Mouse (Mus musculus): Measurements from ENCODE around the gene Bnip2. TPM values are rescaled to one million over a fixed set of nuclear protein-coding genes. Genes with fewer than 3 reads are reported as not detected.
"Not testable (repeated sequence)": the region's sequence is repeated elsewhere in the genome, so short reads cannot be mapped to it uniquely, and the experiment has no call there.

The Bnip2 gene
- polyA plus RNA-seq, 1 experiment: 32.5 TPM

DNA sequence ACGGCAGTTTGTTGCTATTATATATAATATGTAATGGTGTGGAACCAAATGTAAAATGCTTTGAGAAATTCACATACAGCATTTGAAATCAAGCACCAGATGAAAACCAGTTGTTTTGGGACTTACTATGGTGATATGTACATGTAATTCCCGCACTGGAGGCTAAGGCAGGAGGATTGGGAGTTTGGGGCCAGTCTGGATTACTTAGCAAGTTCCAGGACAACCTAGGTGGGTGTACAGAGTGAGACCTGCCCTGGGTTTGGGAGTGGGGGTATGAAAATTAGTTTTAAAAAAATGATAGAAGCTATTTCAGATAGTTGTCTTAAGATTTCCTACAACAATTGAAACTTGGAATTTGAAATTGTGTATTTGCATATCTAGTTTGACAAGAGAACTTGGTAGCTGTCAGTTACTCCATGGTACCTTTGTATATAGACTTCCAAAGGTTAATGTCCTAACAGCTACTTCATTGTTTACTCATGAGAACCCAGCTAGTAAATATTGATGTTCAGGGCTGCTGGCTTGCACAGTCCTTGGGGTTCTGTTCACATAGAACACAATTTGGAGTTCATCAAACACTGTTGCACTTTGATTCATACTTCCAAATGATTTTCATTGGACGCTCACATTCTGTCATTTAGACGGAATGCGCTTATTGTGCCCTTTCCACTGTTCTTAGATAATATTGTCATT lies 21.7 kb downstream of the Bnip2 start:
- DNase-seq (ENCODE audit: low read depth): no peak

DNA sequence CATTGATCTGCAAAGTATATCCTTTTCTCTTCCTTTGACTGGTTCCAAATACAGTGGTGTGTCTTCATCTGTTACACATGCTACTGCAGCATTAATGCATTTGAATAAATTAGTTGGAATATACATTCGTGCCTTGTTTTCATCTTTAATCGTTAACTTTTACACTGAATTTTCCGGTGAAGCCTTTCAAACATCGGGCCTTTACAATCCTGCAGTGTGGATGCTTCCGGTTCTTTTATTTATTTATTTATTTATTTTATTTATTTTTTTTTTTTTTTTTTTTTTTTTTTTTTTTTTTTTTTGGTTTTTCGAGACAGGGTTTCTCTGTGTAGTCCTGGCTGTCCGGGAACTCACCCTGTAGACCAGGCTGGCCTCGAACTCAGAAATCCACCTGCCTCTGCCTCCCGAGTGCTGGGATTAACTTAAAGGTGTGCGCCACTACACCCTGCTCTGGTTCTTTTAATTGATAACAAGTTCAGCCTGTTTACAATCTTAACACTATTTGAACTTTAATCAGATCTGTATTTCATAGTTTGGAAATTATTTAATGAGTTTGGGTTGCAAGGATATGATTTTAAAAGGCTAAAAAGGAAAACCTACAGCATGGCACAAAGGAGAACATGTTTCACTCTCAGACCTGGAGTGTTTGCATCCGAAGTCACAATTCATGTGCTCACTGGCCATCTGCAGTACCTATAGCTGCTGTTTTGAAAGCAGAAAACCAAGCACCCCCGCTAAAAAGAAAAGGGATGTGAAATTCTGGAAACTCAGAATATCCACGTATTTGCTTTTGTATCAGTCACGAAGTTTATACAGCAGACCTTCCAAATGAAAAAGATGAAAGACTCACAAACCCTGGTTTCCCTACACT lies 22.5 kb downstream of the Bnip2 start:
- DNase-seq (ENCODE audit: low read depth): no peak

DNA sequence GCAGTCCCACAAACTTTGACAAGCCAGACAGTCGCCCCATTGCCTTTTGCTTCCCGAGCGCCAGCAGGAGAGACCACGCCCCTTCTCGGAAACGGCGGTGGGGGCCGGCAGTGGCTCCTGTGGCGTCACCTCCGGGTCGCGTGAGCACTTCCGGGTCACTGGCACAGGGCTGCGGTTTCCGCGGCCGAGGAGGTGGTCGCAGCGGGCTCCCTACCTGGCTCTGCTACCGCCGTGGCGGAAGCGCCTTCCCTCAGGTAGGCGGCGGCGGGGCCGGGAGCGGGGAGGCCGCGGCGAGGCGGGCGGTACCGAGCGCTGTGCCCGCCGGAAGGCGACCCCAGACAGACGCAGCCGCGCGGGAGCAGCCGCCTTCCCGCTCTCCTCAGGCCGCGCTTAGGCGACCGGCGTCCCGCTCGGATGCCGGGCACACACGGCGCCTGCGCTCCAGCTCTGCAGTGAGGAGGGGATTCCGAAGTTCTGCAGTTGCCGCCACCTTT lies 23.2 kb downstream of the Bnip2 start, which contains the start of gene Gtf2a2:
TSS of gene Gtf2a2 (plus strand) at position 143 of the 494 bp plus-strand sequence.
- DNase-seq (ENCODE audit: low read depth): no peak

DNA sequence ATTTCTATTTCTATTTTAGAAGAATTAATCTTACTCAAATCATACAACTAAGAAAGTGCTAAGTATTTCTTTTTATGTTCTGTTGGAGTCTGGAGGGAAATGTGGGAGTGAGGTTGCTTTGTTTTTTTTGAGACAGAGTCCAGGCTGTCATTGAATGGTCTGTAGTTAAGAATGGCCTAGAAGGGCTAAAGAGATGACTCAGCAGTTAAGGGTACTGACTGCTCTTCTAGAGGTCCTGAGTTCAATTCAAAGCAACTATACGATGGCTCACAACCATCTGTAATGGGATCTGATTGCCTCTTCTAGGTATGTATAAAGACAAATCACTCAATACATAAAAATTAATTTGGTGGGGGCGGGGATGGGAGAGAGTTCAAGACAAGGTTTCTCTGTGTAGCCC lies 26.4 kb downstream of the Bnip2 start:
- no peak for DNase-seq (ENCODE audit: low read depth)

DNA sequence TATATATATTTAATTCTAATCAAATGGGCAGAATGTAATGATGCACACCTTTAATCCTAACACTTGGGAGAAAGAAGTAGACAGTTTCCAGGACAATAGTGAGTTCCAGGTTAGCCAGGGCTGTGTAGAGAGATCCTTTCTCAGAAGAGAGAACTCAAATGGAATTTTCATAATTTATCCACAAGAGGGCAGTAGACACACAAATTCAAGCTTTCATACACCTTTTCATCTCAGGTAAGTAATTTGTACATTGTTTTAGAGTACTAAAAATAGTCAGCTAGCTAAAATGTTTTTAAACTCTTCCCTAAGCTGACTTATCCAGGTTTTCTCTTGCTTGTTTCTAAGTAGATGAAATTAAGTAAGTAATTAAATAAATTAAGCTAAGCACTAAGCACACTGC lies 29.6 kb downstream of the Bnip2 start:
- DNase-seq (ENCODE audit: low read depth): no peak

DNA sequence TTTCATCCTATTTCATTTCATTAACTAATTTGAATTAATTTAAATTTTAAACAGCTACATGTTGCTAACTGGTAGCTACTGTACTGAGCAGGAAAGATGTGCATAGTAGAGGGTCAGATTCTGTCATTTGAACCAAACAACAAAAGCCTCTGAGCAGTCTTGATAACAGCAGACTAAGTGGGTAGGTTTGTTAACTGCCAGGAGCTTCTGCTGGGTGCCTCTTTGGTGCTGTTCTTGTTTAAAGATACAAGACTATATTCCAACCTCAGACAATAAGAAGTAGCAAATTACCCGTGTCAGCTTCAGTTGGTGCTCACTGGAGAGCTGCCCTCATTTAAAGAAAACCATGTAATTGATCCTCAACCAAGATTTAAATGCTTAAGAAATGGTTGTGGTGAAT lies 32.3 kb downstream of the Bnip2 start:
- no peak for DNase-seq (ENCODE audit: low read depth)

DNA sequence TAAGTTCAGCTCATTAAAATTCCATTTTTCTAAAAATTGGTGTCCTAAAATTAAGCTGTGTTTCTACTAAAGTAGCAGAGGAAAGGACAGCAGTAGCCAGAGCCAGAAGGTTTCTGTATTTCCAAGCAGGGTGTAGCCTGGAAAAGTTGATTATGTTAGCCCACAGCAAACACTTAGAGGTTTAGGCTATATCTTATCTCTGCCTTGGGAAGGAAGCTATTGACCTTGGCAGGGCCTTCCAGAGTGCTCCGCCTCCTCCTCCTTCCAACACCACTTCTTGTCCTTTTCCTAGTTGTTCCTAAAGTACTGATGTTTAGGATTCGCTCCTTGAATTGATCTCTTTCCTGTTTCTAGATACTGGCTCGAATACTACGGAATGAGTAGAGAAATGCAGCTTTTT lies 32.8 kb downstream of the Bnip2 start:
- DNase-seq (ENCODE audit: low read depth): no peak

DNA sequence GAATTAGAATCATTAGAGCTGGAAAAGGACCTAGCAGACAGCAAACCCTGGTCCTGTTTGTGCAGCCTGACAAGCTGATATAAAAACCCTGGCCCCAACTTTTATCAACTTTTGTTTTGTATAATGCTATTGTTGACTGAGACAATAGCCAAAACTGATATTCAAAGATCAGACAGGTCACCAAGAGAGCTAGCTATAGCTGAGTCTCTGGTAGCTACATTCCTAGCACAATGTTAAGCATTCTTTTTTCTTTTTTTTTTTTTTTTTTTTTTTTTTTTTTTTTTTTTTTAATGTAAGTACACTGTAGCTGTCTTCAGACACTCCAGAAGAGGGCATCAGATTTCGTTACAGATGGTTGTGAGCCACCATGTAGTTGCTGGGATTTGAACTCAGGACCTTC lies 34.3 kb downstream of the Bnip2 start:
- not testable (repeated sequence) for DNase-seq (ENCODE audit: low read depth)

DNA sequence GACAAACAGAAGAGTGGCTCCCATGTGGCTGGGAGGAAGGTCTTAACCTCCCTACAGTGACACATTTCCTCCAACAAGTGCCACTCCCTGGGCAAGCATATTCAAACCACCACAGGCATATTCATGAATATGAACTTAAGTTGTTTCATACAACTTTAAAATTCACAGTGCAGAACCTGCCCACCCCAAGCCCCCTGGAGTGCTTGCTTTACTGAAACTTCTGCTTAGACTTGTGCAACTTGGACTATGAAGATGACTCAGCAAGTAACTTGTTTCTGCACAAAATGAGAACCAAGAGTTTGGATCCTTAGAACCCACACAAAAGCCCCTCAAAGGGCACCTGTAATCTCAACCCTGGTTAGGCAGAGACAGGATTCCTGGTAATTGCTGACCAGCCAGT lies 35.4 kb downstream of the Bnip2 start:
- no peak for DNase-seq (ENCODE audit: low read depth)

DNA sequence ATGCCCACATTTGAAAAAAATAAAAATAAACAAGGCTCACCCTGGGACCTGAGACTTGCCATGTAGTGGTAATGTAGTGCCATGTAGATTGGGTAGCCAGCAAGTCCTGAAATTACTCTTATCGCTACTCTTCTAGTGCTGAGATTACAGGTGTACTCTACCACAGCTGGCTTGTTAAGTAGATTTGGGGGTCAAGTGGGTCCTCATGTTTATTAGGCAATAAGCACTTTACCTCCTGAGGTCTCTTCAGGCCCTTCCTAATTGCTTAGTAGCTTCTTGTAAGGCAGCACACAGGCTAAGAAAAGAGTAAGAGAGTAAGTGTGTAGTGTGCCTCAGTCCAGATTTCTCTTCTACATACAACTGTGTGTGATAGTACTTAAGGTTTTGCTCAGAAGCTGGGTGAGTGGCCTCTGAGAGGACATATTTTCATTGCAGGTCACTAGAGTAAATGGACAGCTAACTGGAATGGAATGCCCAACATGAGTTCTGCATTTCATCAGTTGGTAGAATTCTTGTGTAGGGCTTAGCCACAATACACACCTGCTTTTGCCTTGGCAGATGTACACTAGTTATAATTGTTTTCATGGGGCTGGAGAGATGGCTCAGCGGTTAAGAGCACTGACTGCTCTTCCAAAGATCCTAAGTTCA lies 36.2 kb downstream of the Bnip2 start:
- DNase-seq (ENCODE audit: low read depth): no peak

DNA sequence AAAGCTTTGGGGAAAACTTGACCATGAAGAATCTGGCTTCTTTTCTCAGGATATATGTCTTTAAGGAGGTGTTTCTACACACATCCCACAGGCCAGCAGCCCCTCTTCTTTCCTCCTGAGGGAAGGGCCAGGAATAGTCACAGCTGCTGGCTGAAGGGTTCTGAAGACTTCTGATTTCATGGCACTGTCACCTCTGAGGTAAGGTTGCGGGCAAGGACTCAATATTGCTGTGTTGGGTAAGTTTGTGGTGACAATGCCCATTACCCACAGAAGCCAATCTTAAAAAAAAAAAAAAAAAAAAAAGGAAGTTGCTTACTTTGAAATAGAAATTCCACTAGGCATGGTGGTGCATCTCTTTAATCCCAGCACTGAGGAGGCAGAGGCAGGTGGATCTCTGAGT lies 42.9 kb downstream of the Bnip2 start:
- no peak for DNase-seq (ENCODE audit: low read depth)

DNA sequence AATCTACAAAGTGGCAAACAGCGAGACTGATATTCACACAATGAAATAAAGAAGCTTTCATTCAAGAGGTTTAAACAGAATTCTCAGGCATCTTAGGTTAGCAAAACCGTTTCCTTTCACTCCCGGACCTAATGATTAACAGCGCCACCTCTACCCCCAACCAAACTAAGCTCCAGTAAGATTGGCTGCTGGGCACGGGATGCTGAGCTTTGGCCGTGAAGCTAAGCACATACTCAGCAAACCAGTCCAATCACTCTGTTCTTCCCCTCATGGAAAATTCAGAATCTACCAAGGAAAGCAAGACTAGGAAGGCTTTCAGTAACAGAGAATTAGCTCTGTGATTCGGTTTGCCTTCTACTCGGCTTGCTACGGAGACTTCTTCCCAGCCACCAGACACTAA lies 43.8 kb downstream of the Bnip2 start:
- DNase-seq (ENCODE audit: low read depth): no peak

DNA sequence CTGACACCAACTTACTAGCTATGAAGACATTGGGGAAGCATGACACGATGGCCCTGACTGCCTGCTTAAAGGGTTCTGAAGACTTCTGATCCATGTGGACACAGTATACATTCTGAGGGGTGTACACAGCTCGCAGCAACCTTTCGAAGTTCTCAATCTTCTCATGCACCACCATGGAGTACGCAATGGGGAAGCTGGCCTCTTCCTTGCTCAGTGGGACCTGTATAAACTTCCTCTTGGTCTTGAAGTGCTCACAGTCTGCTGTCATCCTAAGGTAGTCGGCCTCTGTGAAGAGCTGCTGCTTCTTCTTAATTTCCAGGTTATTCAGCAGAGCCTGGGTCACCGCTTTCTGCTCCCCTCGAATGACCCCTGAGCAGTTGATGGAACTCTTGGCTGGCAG lies 45.4 kb downstream of the Bnip2 start:
- DNase-seq (ENCODE audit: low read depth): no peak

DNA sequence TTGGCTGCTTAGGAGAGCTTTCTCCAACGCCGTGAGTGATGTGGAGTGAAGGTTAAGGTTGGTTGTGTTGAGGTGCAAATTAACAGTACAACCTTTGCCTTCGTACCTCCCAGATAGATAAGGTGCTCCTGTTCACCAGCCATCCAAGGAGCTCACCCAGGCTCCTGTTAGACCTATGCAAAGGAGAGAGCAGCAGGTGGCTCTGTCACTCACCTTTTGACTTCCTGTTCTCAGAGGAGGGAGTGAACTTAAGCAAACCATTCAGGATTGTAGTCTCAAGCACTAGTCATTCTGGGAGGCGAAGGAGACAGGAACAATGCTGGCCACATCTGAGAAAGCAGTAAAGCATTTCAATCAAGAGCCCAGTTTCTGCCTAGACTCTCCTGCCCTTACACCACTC lies 47.4 kb downstream of the Bnip2 start:
- no peak for DNase-seq (ENCODE audit: low read depth)

DNA sequence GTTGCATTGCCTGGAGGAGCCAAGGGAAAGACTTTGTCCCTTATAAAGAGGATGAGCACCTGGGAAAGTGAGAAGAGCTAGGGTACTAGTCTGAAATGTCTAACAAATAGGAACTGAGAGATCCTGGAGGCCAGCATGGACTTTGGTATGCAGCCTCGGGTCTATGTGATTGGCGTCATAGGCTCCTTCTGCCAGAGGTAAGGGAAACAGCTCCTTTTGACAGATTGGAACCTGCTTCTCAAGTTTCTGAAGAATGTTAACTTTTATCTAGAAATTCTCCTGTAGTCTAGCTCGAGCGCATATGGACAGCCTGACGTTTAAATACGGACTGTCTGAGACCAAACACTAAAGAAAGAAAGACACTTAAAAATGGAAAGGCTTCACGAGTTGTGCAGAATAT lies 48.7 kb downstream of the Bnip2 start, which contains the start of gene Gcnt3:
TSS of gene Gcnt3 (minus strand) at position 101 of the 400 bp plus-strand sequence.
- no peak for DNase-seq (ENCODE audit: low read depth)

DNA sequence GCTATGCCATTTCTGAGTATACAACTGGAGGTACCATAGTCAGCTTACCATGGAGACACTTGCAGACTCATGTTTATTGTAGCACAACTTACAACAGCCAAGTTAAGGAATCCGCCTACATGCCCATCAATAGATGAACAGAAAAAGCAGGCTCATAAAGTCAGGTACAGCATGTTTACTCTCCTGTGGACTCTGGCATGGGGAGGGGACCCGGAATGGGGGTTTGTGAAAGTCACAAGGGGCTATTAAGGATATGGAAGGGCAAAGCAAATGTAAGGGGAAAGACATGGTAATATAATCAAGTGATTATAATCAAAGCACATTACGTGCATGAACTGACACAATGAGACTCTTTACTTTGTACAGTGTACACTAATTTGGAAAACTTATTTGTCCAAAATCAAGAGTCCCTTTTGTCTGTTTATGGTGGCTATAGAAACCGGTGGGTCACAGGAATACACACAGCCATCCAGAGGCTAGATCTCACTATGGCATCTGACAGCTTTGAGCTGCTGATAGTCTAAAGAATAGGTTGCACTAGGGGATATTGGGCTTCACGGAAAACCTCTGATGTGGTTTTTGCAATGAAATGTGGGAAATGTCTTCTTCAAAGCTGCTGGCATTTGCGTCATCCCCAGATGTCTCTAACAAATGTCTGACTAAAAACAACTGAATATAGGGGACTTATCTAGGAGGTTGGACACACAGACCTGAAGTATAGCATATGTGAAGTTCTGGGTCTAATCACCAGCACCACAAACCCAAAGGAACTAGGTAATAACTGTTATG lies 50.5 kb downstream of the Bnip2 start:
- no peak for DNase-seq (ENCODE audit: low read depth)

DNA sequence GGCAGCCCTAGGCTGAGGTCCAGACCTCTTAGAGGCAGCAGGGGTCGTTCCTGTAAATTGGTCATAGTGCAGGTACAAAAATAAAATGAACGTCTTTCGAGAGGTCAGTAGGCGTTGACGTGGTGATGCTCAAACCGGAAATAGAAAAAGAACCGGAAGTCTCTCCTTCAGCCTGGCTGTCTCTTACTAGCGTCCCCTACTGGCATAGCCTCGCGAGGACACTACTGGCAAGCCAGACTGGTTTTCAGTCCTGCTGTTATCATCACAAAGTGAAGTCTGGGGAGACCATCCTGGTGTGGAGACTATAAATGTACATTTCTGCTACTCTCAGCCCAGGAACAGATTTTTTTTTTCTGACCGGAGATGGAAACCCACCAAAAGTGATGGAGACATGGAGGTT lies 51.3 kb downstream of the Bnip2 start:
- DNase-seq (ENCODE audit: low read depth): no peak

DNA sequence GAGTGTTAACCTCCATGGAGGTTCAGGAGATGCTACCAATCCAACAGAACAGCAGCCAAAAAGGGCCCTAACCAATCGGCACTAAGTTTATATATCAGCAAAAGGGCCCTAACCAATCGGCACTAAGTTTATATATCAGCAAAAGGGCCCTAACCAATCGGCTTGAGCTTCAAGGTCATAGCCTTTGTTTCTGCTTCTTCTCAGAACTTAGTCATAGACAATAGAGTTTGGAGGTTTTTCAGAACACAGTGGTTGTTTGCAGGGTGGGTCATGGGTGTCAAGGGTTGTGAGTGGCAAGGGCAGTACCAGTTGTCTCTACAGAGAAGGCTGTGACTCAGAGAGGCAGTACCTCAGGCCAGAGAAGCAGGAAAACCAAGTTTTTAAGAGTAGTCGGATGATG lies 52.9 kb downstream of the Bnip2 start:
- DNase-seq (ENCODE audit: low read depth): no peak

DNA sequence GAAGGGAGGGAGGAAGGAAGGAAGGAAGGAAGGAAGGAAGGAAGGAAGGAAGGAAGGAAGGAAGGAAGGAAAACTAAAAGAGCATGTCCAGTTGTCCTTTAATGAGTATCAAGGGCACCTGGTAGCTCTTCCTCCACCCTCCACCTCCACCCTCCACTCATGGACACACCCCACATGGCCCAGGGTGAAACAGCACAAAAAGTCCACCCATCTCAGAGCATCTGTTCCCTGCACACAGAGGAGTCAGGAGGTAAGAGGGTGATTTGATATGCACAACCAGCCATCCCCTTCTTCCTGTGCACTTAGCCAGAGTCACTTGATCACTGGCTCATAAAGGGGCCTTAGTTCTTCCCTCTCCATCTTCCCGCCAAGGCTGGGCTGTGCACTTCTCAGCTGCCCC lies 53.7 kb downstream of the Bnip2 start:
- DNase-seq (ENCODE audit: low read depth): no peak

DNA sequence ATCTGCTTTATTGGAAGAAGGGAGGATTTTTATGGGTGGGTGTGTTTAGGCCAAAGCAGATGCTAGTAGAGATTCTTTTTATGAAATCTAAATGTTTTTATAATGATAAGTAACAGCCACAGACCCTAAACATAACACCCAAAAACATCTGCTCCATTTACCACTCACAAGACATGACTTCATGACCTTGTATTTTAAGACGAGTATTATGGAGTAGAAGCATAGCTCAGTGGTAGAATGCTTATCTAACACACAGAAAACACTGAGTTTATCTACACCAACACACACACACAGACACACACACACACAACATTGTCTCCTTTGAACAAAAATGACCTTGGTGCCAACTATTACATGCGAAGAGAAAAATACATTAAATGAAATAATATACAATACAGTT lies 55.6 kb downstream of the Bnip2 start:
- DNase-seq (ENCODE audit: low read depth): no peak

DNA sequence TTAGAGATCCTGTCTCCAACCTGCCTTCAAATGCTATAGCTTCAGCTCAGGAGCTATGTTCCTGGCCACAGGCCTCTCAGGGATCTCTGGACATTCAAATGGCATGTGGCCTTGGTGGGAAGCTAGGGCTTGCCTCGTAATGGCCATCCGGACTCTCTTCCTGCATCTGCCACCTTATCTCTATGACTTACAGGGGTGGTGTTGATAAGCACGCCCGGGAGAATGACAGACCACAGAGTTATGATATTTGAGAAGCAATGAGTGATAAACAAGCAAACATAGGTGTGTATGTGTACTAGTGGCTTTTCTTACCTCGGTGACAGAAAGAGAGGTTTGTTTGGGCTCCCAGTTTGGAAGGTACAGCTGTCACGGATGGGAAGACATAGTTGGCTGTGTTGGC lies 57.0 kb downstream of the Bnip2 start:
- DNase-seq (ENCODE audit: low read depth): no peak

DNA sequence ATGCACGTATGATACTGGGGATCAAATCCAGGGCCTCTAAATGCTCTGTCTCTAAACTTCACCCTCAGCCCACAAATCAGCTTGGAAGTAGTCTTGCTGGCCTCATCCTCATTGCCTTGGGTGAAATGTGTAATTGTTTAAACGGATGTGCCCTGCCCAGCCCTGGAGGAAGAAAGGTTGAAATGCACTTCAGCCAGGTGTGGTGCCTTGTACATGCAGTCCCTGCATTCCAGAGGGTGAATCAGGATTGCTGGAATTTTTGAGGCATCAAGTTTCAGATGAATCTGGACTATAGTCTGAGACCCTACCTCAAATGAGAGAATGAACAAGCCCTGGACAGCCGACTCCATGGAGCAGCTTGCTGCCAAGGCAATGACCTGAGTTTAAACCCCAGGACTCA lies 58.6 kb downstream of the Bnip2 start:
- DNase-seq (ENCODE audit: low read depth): no peak

All from gonadal fat pad, adult 2 months (tissue).